Mouse (Mus musculus): Measurements from ENCODE around the gene Xrcc1.

DNA sequence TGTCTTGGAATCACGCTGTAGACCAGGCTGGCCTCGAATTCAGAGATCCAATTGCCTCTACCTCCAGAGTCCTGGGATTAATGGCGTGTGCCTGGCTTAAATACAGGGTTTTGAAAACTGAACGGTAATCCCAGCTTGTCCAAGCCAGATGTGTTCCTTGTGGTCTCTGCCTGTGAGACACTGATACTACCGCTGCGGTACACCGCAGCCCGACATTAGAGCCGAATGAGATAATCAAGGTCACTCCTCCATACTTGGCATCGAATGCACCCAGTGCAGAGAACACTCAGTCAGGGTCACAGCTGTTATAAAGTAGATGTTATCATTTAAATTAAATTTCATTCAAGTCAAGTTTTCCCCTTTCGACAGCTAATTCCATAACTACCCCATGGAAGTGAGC is 17.2 kb upstream of the Xrcc1 start:
- no peak for TF ChIP-seq FLI1 (IDR thresholded peaks at IDR 0.05; ENCODE audit: low read length)
- TF ChIP-seq GATA1 (IDR thresholded peaks at IDR 0.05; ENCODE audit: borderline replicate concordance, low read length): no peak
